Mouse (Mus musculus): ENCODE data around the gene Chid1.

- no peak for TF ChIP-seq CTCF (IDR thresholded peaks at IDR 0.05)
- no peak for TF ChIP-seq EP300 (IDR thresholded peaks at IDR 0.05)
Observed at GRCm38 (mm10) chr7:141523007-141523406, 16.6 kb downstream of the Chid1 start.
